Mouse (Mus musculus) ES-E14 (cell line): ENCODE results near the gene Eif4e1b.

Experiments
- CHD2 ChIP-seq: IDR thresholded peaks from 2 replicates; pipeline ENCODE4 v1.6.1; 2014; ENCODE audit warnings: mild to moderate bottlenecking, low read depth, low read length, inconsistent platforms
- HCFC1 ChIP-seq: IDR thresholded peaks from 2 replicates; pipeline ENCODE4 v1.6.1; 2012; ENCODE audit warnings: low read length, inconsistent platforms, borderline replicate concordance; ENCODE audit not compliant: insufficient read depth
- MAFK ChIP-seq: IDR thresholded peaks from 2 replicates; pipeline ENCODE4 v1.6.1; 2014; ENCODE audit warnings: mild to moderate bottlenecking, low read depth, low read length, inconsistent platforms; ENCODE audit not compliant: insufficient read depth
- ZC3H11A ChIP-seq: IDR thresholded peaks from 2 replicates; pipeline ENCODE4 v1.6.1; 2012; ENCODE audit warnings: low read depth, mild to moderate bottlenecking, inconsistent platforms, low read length, borderline replicate concordance
- ZNF384 ChIP-seq: IDR thresholded peaks from 2 replicates; pipeline ENCODE4 v1.6.1; 2012; ENCODE audit warnings: low read depth, low read length, inconsistent platforms

GRCm38 (mm10) chr13:54746896-54747295 is 36.9 kb upstream of the Eif4e1b start:
- TF ChIP-seq ZNF384, result no peak
- TF ChIP-seq MAFK, result no peak
- no peak for TF ChIP-seq HCFC1
- TF ChIP-seq ZC3H11A, result no peak
- TF ChIP-seq CHD2, result no peak
